Mouse (Mus musculus): ENCODE measurements around the gene Acot3.

Gene Acot3

DNA sequence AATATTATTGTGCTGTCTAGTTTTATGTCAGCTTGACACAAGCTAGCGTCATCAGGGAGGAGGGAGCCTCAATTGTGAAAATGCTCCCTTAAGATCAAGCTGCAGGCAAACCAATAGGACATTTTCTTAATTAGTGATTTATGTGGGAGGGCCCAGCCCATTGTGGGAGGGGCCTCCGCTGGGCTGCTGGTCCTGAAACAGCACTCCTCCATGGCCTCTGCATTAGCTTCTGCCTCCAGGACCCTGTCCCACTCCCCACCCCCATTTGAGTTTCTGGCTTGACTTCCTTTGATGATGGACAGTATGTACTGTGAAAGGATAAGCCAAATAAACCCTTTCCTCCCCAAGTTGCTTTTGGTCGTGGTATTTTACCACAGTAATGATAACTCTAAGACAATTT lies 55.1 kb downstream of the Acot3 start:
- no peak for DNase-seq

DNA sequence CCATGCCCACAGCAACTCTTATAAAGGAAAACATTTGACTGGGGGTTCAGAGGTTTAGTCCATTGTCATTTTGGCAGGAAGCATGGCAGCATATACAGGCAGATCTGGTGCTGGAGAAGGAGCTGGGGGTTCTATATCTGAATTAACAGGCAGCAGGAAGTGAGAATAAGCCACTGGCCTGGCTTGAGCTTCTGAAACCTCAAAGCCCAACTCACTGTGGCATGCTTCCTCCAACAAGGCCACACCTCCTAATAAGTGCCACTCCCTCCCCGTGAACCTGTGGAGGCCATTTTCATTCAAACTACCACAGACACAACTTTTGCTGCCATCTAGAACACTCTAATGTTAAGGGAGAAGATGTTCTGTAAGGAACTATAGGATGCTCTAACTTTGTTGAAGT lies 55.7 kb downstream of the Acot3 start:
- DNase-seq: no peak

DNA sequence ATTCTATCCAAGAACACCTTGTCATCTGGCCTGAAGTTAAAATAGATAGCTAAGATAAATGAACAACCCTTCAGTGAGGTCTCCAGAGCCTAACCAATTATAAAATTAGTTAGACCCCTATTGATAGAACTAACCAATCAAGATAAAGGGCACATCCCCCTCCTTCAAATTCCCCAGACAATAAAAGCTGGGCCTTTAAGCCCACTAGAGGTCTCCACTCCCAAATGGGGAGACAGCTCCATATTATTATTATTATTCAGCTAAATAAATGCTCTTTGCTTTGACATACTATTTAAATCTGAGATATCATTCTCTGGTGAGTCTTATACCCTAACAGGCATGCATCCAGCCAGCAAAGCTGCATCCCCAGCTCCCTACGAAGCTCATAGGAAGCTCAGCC lies 58.0 kb downstream of the Acot3 start:
- DNase-seq: no peak

Data from retina, postnatal 1 day (tissue).